Mouse (Mus musculus): Measurements from ENCODE around the gene 1700021F05Rik.

- no peak for TF ChIP-seq CTCF (IDR thresholded peaks at IDR 0.05; ENCODE audit: low read depth)
- no peak for TF ChIP-seq EP300 (IDR thresholded peaks at IDR 0.05; ENCODE audit: low read depth)
Observed at GRCm38 (mm10) chr10:43584538-43584937, 43.7 kb upstream of the 1700021F05Rik start.

Measured in liver, postnatal 0 days (tissue).